Mouse (Mus musculus): ENCODE data around the gene Bach1. TPM values are rescaled to one million over a fixed set of nuclear protein-coding genes. Genes with fewer than 3 reads are reported as not detected.

The Bach1 gene
- total RNA-seq, 4 experiments from 2014 or later = 12.4 to 15.1 (median 13.6) TPM

Other genes with a start within 250 kb of the Bach1 start
- 10 to 100 TPM; 36.6 to 44.3 (median 43.5) TPM for gene Usp16, start 244.2 kb upstream of the Bach1 start, total RNA-seq (2022)
- gene Cct8, start 203.1 kb upstream of the Bach1 start, total RNA-seq (2022) = 100 to 1,000 TPM; 167 to 182 (median 176) TPM
- under 1 TPM in 3 of 4 experiments, not detected in 1; 0.46 to 0.59 (median 0.53) TPM for gene Map3k7cl, start 145.6 kb upstream of the Bach1 start, total RNA-seq (2022)